Mouse (Mus musculus) kidney, postnatal 36 days (tissue): ENCODE data around the gene Cacna1s.

Experiments used
- DNase-seq, 2 experiments: peaks; one replicate each; pipeline ENCODE4 v3.0.0; 2021 to 2022; ENCODE audit warnings: mixed read lengths in 2 of 2

Cacna1s gene

DNA sequence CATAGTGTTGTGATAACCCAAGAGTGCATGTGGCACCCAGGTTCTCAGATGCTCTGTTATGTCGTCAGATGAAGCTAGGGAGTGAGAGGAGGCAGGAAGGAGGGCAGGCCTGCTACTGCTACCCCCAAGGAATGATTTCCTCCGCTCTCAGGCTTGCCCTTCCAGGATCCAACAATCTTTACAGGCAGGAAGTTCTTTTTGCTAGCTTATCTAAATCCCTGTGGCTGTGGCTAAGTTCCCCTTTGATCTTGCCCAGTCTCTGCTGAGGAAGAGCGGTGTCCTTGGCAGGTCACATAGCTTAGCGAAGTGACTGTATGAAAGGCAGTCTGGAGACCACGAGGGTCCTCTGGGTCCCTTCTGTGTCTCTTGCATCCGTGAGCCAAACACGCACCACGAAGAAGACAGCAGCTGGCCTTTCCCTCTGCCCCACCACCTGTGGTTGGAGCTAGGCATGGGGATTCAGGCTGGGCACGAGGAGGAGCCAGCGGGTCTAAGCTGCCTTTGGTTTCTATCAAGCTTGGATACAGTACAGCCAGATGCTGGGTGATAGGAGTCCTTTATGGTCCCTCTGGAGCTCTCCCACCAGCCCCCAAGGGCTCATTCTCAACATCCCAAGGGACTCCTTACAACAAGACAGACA is 85.8 kb downstream of the Cacna1s start:
- no peak for DNase-seq

DNA sequence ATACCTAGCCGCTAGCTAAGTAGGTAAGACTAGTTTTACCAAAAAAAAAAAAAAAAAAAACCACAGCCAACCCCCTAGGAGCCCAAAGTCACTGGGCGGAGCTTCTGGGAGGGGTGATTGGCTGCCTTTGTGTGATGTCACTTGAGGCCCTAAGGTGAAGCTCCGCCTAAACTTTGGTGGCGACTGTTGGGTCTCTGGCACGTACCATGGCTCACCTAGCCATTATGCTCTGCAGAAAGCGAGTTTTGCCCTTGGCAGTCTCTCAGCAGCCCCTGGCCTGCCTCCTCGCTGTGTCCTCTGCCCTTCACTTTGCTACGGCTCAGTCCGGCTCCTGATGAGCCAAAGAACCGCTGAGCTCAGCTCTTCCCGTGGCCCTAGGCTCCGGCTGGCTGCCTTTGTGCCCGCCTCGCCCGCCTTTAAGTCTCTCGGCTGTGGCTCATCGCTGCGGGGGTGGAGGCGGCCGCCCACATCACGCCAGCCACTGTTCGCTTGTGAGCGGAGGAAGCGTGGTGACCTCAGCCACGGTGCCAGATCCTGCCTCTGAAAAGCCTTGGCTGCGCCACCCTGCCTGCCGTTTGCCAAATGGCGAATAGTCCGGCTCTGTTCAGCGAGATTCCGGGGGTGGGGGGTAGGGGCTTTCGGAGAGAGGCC is 87.6 kb downstream of the Cacna1s start:
- DNase-seq = peak; percentile 89 to 92

DNA sequence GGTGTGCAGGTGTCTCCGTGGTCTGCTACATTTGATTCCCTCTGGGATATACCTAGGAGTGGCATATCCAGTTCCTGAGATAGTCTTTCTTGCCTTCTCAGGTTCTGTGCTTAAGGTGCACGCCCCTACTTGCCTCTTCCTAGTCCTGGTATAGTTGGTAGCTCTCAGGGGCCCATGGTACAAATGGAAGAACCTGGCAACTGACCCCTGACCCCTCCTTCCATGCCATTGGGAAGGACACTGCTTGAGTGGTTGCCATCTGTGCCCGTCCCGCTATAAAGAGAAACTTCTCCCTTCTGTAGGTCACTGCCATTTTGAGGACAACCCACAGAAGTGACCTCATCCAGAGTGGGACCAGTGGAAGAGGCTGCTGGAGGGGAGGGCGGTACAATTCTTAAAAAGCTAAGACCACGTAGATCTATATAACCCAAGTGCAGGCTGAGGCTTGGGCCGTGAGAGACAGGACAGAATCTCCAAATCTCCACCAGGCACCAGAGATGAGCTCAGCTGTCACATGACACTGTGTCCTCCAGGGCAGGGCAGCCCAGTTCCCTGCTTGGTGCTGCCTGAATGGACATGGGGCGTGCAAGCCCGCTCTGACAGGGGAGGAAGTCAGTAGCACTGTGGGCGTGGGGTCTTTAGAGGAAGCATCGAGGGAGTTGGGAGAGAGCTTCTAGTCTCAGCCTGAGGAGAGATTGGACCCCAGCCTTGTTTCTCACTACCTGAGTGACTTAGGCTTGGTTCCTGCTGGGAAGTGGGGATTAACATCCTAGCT is 88.8 kb downstream of the Cacna1s start:
- DNase-seq = peak; percentile 42 to 52

DNA sequence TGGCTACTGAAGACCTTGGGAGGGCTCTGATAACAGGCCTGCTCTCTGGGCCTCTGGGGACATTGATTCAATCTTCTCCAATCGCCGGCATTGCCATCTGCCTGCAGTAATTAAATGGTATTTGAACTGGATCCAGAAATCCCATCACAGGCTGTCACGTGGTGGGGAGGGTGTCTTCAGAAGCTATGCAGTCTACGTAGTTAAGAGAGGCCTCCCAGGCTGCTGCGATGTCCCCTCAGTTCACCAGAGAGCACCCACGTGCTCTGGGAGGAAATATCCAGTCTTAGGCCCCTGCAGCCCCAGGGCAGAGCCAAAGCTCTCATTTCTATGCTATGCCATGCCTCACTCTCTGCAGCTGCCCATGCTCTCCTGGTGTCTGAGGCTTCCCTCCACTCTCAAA is 89.8 kb downstream of the Cacna1s start:
- peak; percentile 25 to 32 for DNase-seq

DNA sequence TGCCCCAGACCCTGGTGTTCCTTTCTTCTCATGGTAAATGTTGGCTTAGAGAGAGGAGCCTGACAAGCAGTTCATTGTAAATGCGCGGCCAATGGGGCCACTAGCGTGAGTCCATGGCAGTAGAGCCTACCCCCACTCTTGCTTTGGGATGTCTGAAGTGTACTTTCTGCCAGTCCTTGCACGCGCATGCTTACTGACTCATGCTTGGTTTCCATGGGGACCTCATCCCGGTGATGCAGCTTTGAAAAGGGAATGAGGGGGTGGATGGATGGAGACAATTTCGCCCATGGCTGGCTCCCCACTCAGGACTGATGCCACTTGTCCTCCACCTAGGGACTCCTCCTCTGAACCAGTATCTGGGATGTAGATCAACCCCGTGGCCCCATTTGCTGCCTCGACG is 91.0 kb downstream of the Cacna1s start:
- DNase-seq = no peak

DNA sequence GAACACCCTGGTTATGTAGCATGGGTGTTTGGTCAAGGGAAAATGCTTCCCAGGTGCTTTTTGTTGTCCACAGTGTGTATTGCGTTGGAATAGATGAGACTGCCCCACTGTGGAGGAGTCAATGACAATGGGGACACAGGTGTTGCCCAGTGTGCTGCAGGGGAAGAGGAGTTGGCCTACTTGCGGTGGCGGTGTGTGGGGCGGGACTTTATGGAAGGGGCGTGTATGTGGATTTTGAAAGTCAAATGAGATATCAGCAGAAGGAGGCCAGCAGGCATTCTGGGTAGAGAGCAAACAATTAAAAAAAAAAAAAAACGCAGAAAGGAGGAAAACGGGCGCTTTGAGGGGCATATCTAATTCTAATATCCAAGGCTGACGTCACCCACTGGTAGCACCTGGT is 97.2 kb downstream of the Cacna1s start:
- no peak for DNase-seq

DNA sequence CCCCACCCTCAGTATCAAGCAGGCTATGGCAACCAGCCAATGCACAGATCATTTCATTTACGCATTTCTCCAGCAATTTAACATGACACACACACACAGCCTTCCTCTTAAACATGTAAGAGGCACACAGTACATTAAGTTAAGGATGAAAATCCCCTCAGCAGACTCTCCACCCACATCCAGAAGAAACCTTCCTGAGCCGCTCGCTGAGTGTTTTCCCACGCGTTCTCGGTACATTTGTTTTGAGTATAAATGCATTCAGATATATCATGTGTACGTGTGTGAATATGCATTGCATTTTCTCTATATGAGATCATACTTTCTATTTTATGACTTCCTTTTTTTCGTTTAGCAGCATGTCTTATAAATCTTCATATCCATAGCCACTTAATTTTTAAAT is 98.8 kb downstream of the Cacna1s start:
- no peak for DNase-seq

DNA sequence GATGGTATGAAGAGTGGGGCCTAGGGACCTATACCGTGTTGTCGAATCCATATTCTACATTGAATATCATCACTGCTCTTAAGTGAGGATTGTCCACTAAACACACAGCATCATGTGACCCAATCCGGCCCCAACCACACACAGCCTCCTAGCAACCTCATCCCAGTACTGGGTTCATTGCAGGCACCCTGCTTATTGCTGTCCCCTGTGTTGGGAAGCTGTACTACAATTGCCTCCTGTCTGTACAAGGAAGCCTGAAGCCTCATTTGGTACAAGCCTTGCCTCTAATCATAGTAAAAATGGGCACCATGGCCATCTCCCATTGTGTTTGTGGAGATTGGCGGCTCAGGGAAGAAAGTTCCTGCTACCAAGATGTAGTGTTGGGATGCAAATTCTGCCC is 103.8 kb downstream of the Cacna1s start:
- no peak for DNase-seq

DNA sequence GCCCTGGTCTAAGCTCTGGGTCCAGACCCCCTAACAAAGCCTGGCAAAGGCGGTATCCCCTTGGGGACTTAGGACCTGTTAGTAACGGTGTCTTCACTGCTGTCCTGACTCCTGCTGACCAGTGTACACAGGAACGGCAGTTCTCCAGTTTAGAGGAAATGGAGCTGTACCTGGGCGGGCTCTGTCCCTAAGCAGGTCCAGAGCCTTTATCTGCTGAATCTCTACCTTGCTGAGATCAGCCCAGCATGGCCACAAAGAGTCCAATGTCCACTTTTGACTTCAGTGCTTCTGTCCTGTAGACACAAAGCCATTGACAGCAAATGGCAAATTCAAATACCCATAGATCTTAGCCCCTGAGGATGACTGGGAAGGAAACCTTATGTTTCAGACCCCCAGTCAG is 104.4 kb downstream of the Cacna1s start:
- DNase-seq = no peak

DNA sequence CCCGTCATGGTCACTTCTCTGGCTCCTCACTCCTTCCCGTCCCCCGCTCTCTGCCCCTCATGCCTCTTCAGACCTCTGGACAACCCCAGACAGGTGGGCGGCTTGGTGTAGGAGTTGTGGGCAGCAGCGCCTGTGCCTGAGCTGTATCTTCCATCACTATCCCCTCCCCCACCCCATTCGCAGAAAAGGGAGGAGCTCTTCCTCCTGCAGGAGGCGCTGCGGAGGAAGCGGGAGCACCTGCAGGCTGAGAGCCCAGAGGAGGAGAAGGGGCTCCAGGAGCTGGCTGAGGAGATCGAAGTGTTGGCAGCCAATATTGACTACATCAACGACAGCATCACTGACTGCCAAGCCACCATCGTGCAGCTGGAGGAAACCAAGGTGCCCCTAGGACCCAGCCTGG is 107.3 kb downstream of the Cacna1s start:
- DNase-seq = no peak

DNA sequence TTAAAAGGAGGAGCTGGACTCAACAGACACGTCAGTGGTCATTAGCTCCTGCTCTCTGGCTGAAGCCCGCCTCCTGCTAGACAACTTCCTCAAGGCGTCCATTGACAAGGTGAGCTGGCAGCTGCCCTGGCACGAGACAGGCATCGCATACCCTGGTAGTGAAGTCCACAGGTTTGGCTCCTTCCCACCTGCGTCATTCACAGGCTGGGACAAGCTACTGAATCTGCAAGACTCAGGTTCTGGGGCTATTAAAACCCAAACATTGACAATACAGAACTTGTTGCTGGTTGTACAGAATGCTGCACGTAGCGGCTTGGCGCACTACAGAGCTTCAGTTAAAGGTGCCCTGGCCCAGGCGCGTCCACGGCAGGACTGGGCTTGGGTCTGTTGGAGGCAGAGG is 107.7 kb downstream of the Cacna1s start:
- no peak for DNase-seq

DNA sequence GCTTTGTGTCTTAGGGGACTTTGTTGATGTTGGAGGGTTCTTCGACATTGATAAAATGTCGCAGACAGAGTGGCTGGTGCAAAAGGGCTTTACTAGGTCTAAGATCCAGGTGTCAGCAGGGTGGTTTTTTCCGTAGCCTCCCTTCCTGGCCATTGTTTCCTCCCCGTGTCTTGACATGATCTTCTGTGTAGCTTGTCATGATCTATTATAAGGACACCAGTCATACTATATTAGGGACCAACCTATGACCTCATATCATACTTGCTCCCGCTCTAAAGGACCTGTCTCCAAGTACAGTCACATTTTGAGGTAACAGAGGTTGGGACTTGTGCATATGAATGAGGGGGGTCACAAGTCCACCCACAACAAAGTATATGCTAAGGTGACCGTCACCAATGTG is 108.4 kb downstream of the Cacna1s start:
- no peak for DNase-seq

DNA sequence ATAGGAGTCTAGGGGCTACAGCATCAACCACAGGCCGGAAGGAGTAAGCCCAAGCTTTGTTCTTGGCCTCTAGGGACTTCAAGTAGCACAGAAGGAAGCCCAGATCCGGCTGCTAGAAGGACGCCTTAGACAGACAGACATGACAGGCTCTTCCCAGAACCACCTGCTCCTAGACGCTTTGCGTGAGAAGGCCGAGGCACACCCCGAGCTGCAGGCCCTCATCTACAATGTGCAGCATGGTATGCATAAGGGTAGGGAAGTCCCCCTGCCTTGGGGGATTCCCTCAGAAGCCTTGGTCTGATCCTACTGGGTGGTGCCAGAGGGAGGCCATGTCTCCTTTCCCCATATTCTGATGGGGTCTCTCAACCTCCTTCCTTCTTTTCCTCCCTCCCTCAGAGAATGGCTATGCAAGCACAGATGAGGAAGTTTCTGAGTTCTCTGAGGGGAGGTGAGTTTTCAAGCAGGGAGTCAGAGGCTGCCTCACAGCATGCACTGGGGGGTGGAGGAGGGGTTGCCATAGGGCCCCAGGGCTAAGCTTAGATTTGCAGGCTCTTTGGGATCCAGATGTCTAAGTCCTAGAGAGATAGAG is 108.9 kb downstream of the Cacna1s start:
- no peak for DNase-seq

DNA sequence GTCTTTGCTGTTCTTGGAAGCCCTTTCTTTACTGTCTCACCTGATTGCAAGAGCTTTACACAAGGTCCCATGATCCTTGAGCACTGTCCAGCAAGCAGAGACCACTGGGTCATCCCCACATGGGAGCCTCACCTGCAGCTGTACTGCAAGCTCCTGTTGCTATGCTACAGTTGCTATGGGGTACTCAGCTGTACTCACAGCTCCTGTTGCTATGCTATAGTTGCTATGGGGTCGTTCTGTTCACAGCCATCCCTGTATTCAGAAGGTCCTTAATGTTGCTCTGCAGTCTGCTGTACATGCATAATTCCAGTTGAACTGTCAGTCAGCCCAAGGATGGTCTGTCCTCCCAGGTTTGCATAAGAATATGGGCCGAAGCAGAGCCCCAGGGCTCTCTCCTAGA is 112.9 kb downstream of the Cacna1s start:
- no peak for DNase-seq

DNA sequence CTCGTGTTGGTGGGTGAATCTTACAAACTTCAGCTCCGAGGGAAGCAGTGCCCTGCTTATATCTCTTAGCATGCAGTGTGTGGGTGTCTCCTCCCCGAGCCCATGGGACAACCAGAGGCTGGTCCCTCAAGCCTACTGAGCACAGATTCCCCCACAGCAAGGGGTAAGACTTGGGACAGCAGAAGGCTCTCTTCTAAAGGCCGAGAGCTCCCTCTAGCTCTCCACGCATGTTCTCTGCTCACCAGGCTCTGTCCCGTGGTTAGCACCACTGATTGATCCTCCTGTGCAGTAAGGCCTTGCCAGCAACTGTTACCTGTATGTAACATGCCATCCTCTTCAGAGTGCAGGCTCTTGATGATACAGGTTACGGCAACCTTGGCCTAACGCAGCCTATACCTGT is 115.1 kb downstream of the Cacna1s start:
- peak; percentile 28 to 57 for DNase-seq
